Mouse (Mus musculus) forebrain, embryonic 13.5 days (tissue): ENCODE results near the gene Nadsyn1. TPM values are rescaled to one million over a fixed set of nuclear protein-coding genes. Genes with fewer than 3 reads are reported as not detected.

Source experiments
- ATAC-seq: fragments of 200-750 bp; cut with Nextera tagmentation; 2 replicates; pipeline ENCODE4 v1.8.0; 2017
- H3K27ac ChIP-seq: fragments of 300-500 bp; sonication (generic); 2 replicates; pipeline ENCODE4 v1.5.1; 2015; ENCODE audit warnings: inconsistent platforms, mild to moderate bottlenecking, moderate library complexity
- H3K27me3 ChIP-seq: fragments of 300-500 bp; sonication (generic); 2 replicates; pipeline ENCODE4 v1.6.1; 2015; ENCODE audit warnings: mild to moderate bottlenecking, inconsistent platforms
- H3K36me3 ChIP-seq: fragments of 300-500 bp; sonication (generic); 2 replicates; pipeline ENCODE4 v1.6.1; 2015; ENCODE audit warnings: mild to moderate bottlenecking, inconsistent platforms; ENCODE audit not compliant: poor library complexity, severe bottlenecking
- H3K4me1 ChIP-seq: fragments of 300-500 bp; sonication (generic); 2 replicates; pipeline ENCODE4 v1.6.1; 2015; ENCODE audit warnings: inconsistent platforms
- H3K4me2 ChIP-seq: fragments of 300-500 bp; sonication (generic); 2 replicates; pipeline ENCODE4 v1.6.1; 2015; ENCODE audit warnings: inconsistent platforms, mild to moderate bottlenecking, moderate library complexity
- H3K4me3 ChIP-seq: fragments of 300-500 bp; sonication (generic); 2 replicates; pipeline ENCODE4 v1.5.1; 2015; ENCODE audit warnings: mild to moderate bottlenecking, inconsistent platforms
- H3K9ac ChIP-seq: fragments of 300-500 bp; sonication (generic); 2 replicates; pipeline ENCODE4 v1.6.1; 2015; ENCODE audit warnings: mild to moderate bottlenecking, inconsistent platforms
- H3K9me3 ChIP-seq: fragments of 300-500 bp; sonication (generic); replicated peaks from 2 replicates; pipeline ENCODE4 v1.6.1; 2016; ENCODE audit warnings: inconsistent platforms
- WGBS: fragments of 180-500 bp; shearing (Covaris S2); methylation state at CpG from one replicate; pipeline ENCODE4 v1.1.7; 2015; 5-methylcytosine and 5-hydroxymethylcytosine counted together
- polyA plus RNA-seq: library from polyadenylated mRNA; unstranded; fragments of >200 nt; fragmentation: Nextera tagmentation; extraction: Ambion mirVana; gene quantifications from 2 replicates; pipeline ENCODE4 v1.2.1, GENCODE M21; 2015

Nadsyn1 gene
- polyA plus RNA-seq, 1 experiment from 2014 or later, result 5.6 TPM

DNA sequence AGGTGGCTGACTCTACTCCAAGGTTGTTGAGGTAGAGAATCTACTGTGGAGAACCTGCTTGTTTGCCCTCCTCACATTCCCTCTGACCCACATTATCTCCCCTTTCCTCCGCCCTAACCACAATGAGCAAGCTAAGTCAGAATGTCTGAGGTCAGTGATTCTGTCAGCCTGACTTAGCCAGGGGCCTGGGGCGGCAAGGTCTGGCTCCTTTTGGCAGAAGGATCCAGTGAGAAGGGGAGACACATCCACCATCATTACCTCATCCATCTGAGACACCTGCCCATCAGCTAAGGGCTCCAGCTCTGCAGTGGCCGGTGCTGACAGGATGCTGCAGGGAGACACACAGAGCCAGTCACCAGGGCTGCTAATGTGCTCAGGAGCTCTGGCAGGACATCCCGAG is 23.9 kb downstream of the Nadsyn1 start:
- Histone ChIP-seq H3K4me1 (no peaks in the 10 kb centered on the region), H3K27me3 (no peaks in the 10 kb centered on the region), H3K36me3 (peaks cover 85% of the 10 kb centered on the region), H3K9me3 (no peaks in the 10 kb centered on the region), H3K4me2 (no peak overlapping the region), H3K9ac (no peak overlapping the region), H3K27ac (no peak overlapping the region), H3K4me3 (no peak overlapping the region)
- 96% methylated on average over 4 of the region's 4 CpGs for WGBS
- ATAC-seq, result no peak

GRCm38 (mm10) chr7:143793121-143793520 is 29.5 kb downstream of the Nadsyn1 start:
- WGBS, result 55% methylated on average over 4 of the region's 4 CpGs
- H3K27ac ChIP-seq, result no peak overlapping the region
- no peak overlapping the region for H3K4me3 ChIP-seq
- H3K4me1 ChIP-seq, result no peaks in the 10 kb centered on the region
- H3K27me3 ChIP-seq, result no peaks in the 10 kb centered on the region
- no peaks in the 10 kb centered on the region for H3K9me3 ChIP-seq
- ATAC-seq, result no peak
- no peak overlapping the region for H3K4me2 ChIP-seq
- peaks cover 34% of the 10 kb centered on the region for H3K36me3 ChIP-seq
- no peak overlapping the region for H3K9ac ChIP-seq

DNA sequence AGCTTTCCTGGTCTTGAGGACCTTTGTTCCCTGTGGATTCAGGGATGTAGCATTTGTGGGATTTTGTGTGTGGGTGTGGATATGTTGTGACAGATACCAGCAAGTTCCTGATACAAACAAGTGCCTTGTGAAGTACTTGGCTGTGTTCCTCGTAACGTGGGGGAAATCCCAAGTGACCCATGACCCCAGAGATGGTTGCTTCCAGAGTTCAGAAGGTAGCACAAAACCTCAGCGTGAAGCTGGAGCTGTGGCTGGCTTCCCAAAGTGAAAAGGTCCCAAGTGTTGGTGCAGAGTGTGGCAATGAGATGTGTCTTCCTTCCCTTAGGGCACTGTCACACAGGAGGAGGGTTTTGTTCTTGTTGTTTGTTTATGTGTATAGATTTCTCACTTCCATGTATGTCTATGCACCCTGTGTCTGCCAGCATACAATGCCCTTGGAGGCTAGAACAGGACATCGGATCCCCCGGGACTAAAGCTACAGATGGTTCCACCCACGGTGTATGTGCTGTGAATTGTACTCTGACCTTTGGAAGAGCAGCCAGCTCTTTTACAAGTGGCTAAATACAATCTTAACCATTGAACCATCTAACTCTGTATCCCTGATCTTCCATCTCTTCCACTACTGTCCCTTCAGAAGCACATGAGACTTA is 30.2 kb downstream of the Nadsyn1 start:
- no peak for ATAC-seq
- 73% methylated on average over 6 of the region's 6 CpGs for WGBS
- Histone ChIP-seq H3K4me2 (no peak overlapping the region), H3K36me3 (peaks cover 28% of the 10 kb centered on the region), H3K4me3 (no peak overlapping the region), H3K27ac (no peak overlapping the region), H3K9ac (no peak overlapping the region), H3K27me3 (no peaks in the 10 kb centered on the region), H3K4me1 (no peaks in the 10 kb centered on the region), H3K9me3 (no peaks in the 10 kb centered on the region)

- peak; percentile 91 for ATAC-seq
- Histone ChIP-seq H3K9me3 (no peaks in the 10 kb centered on the region), H3K27me3 (no peaks in the 10 kb centered on the region), H3K36me3 (no peaks in the 10 kb centered on the region), H3K4me1 (peaks cover 22% of the 10 kb centered on the region), H3K27ac (peak within 1 kb of the TSS; percentile 65), H3K4me2 (peak within 1 kb of the TSS; percentile 75), H3K9ac (peak within 1 kb of the TSS; percentile 69), H3K4me3 (peak within 1 kb of the TSS; percentile 48)
- 6% methylated on average over 18 of the region's 21 CpGs for WGBS
Observed at GRCm38 (mm10) chr7:143783996-143784829, 38.4 kb downstream of the Nadsyn1 start, which contains the start of gene Mrgpre. Gene Mrgpre, minus strand, starts transcription at chr7:143784500.

DNA sequence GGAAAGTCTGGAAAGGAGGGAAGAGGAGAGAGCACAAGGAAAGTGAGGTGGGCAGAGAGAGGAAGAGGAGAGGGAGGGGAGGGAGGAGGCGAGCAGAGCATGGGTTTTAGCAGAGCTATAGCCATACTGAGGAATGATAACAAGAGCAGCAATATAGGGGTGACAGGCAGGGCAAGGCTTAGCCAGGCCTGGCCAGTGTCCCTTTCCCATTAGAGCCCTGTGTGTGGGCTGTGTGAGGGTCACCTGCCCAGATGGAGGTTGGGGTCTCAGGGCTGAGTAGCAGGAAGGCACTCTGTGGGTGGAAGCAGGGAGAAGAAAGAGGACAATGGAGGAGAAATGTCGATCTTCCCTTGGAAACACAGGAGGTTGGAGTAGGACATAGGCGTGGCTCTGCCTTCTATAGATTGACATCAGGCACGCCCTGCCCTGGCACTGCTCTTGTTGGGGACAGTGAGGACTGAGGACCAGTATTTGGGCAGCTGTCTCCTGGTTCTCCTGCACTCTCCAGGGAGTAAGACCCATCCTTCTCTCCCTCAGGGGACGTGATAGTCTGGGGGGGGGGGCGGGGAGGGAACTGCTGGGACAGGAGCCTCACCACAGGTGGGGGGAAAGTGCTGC is 39.2 kb downstream of the Nadsyn1 start:
- H3K27ac ChIP-seq, result peak overlapping the region; percentile 65
- H3K4me1 ChIP-seq, result peaks cover 22% of the 10 kb centered on the region
- ATAC-seq, result peak; percentile 54
- peak overlapping the region; percentile 75 for H3K4me2 ChIP-seq
- 13% methylated on average over 6 of the region's 6 CpGs for WGBS
- H3K36me3 ChIP-seq, result no peaks in the 10 kb centered on the region
- peak overlapping the region; percentile 69 for H3K9ac ChIP-seq
- peak overlapping the region; percentile 48 for H3K4me3 ChIP-seq
- H3K27me3 ChIP-seq, result no peaks in the 10 kb centered on the region
- no peaks in the 10 kb centered on the region for H3K9me3 ChIP-seq

GRCm38 (mm10) chr7:143777375-143777774 is 45.3 kb downstream of the Nadsyn1 start:
- Histone ChIP-seq H3K4me2 (no peak overlapping the region), H3K4me1 (no peaks in the 10 kb centered on the region), H3K9ac (no peak overlapping the region), H3K4me3 (no peak overlapping the region), H3K27me3 (no peaks in the 10 kb centered on the region), H3K36me3 (no peaks in the 10 kb centered on the region), H3K27ac (no peak overlapping the region), H3K9me3 (no peaks in the 10 kb centered on the region)
- no peak for ATAC-seq
- WGBS, result 65% methylated on average over 2 of the region's 2 CpGs

DNA sequence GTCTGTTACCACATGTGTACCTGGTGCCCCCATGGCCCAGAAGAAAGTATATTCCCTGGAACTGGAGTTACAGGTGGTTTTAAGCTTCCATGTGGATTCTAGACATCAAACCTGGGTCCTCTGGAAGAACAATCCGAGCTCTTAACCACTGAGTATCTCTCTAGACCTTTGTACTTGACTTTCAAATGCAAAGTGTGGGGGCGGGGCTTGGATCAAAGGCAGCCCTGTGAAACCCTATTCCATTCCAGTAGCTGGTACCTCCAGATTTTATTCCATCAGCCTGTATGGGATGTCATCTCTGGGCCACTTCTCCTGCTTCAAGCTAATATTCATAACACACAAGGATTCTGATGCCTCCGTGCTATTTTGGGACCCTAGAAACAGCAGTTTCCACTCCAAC is 46.5 kb downstream of the Nadsyn1 start:
- Histone ChIP-seq H3K4me2 (no peak overlapping the region), H3K27me3 (no peaks in the 10 kb centered on the region), H3K9ac (no peak overlapping the region), H3K9me3 (no peaks in the 10 kb centered on the region), H3K4me3 (no peak overlapping the region), H3K36me3 (no peaks in the 10 kb centered on the region), H3K27ac (no peak overlapping the region), H3K4me1 (no peaks in the 10 kb centered on the region)
- 29% methylated on average over 3 of the region's 3 CpGs for WGBS
- no peak for ATAC-seq

DNA sequence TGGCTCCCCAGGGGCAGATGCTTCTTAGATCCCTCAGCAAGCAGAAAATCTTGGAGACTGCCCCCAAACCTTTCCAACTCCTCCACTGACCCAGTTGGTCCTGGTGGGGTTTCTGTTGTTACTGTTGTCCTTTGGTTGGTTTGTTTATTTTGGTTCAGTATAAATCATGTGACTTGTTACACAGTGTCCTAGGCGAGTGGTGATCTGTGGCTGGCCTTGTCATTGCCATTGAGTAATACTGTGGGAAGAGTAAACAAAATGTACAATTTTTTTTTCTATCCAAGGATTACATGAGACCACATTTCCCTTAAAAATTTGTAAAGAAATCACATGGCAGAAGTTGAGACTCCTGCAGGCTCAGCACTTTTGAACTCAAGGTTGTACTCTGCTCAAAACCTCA is 53.2 kb downstream of the Nadsyn1 start:
- H3K9me3 ChIP-seq, result no peaks in the 10 kb centered on the region
- WGBS, result 59% methylated on average over 1 of the region's 1 CpGs

GRCm38 (mm10) chr7:143768267-143768666 is 54.4 kb downstream of the Nadsyn1 start:
- Histone ChIP-seq H3K4me2 (no peak overlapping the region), H3K36me3 (no peaks in the 10 kb centered on the region), H3K9ac (no peak overlapping the region), H3K4me1 (no peaks in the 10 kb centered on the region), H3K27ac (no peak overlapping the region), H3K9me3 (no peaks in the 10 kb centered on the region), H3K27me3 (peaks cover 30% of the 10 kb centered on the region), H3K4me3 (no peak overlapping the region)
- WGBS, result 79% methylated on average over 6 of the region's 6 CpGs
- ATAC-seq, result no peak

More for the DNA sequence above, 53.2 kb downstream of the Nadsyn1 start:
- Histone ChIP-seq H3K4me2 (no peak overlapping the region), H3K4me1 (no peaks in the 10 kb centered on the region), H3K36me3 (no peaks in the 10 kb centered on the region), H3K4me3 (no peak overlapping the region), H3K9ac (no peak overlapping the region), H3K27me3 (peaks cover 25% of the 10 kb centered on the region), H3K27ac (no peak overlapping the region)
- no peak for ATAC-seq

GRCm38 (mm10) chr7:143766893-143767292 is 55.8 kb downstream of the Nadsyn1 start, which contains the start of gene Mrgprg:
Gene Mrgprg, minus strand, starts transcription at chr7:143766993.
- Histone ChIP-seq H3K4me3 (no peak within 1 kb of the TSS), H3K9me3 (no peaks in the 10 kb centered on the region), H3K27ac (no peak within 1 kb of the TSS), H3K9ac (no peak within 1 kb of the TSS), H3K4me2 (no peak within 1 kb of the TSS), H3K36me3 (no peaks in the 10 kb centered on the region), H3K27me3 (peaks cover 30% of the 10 kb centered on the region), H3K4me1 (no peaks in the 10 kb centered on the region)
- ATAC-seq, result no peak
- WGBS, result 46% methylated on average over 6 of the region's 6 CpGs

- WGBS, result 79% methylated on average over 19 of the region's 19 CpGs
- Histone ChIP-seq H3K36me3 (no peaks in the 10 kb centered on the region), H3K9ac (no peak overlapping the region), H3K27me3 (peaks cover 30% of the 10 kb centered on the region), H3K9me3 (no peaks in the 10 kb centered on the region), H3K4me3 (no peak overlapping the region), H3K4me2 (no peak overlapping the region), H3K4me1 (no peaks in the 10 kb centered on the region), H3K27ac (no peak overlapping the region)
- ATAC-seq, result no peak
Observed at GRCm38 (mm10) chr7:143764876-143765530, 57.6 kb downstream of the Nadsyn1 start.

GRCm38 (mm10) chr7:143763794-143764193 is 58.9 kb downstream of the Nadsyn1 start:
- Histone ChIP-seq H3K4me2 (no peak overlapping the region), H3K9ac (no peak overlapping the region), H3K4me3 (no peak overlapping the region), H3K9me3 (no peaks in the 10 kb centered on the region), H3K27ac (no peak overlapping the region), H3K36me3 (no peaks in the 10 kb centered on the region), H3K4me1 (no peaks in the 10 kb centered on the region), H3K27me3 (peaks cover 30% of the 10 kb centered on the region)
- ATAC-seq, result peak; percentile 48; the same call in 1 of the 2 replicates
- WGBS, result 25% methylated on average over 3 of the region's 3 CpGs
